Mouse (Mus musculus) CH12.LX (cell line): ENCODE data around the gene Edil3. TPM values are rescaled to one million over a fixed set of nuclear protein-coding genes. Genes with fewer than 3 reads are reported as not detected.

ENCODE experiments used
- DNase-seq: peaks from one replicate; pipeline ENCODE4 v3.0.0-alpha.2; 2013; ENCODE audit errors: extremely low read depth
- H3K27ac ChIP-seq: 2 replicates; pipeline ENCODE4 v1.5.1; 2012; ENCODE audit warnings: low read depth, mild to moderate bottlenecking, control low read depth, moderate library complexity; ENCODE audit not compliant: insufficient read depth
- H3K27me3 ChIP-seq: replicated peaks from 2 replicates; pipeline ENCODE3; 2012; ENCODE audit warnings: inconsistent platforms
- H3K36me3 ChIP-seq, 2 experiments: replicated peaks in 1 of 2; 2 replicates each; pipeline versions ENCODE3 to v1.6.1; 2012; ENCODE audit warnings: inconsistent platforms in 1 of 2, low read length in 1 of 2, mild to moderate bottlenecking in 1 of 2, mixed read lengths in 1 of 2, moderate library complexity in 1 of 2; ENCODE audit not compliant: control insufficient read depth in 1 of 2, insufficient read depth in 1 of 2
- H3K4me1 ChIP-seq, 2 experiments: 2 replicates each; pipeline ENCODE4 v1.6.1; 2012; ENCODE audit warnings: inconsistent platforms in 1 of 2, moderate library complexity in 1 of 2; ENCODE audit not compliant: insufficient read depth in 2 of 2, control insufficient read depth in 1 of 2
- H3K4me2 ChIP-seq: 2 replicates; pipeline ENCODE4 v1.6.1; 2012; ENCODE audit warnings: low read depth, mild to moderate bottlenecking, control low read depth; ENCODE audit not compliant: poor library complexity, insufficient read depth, severe bottlenecking
- H3K4me3 ChIP-seq, 3 experiments: fragments of 150-350 bp in 1 of 3; sonication (generic) in 1 of 3; replicated peaks in 1 of 3; 2 replicates each; pipeline versions ENCODE3 to v1.5.1; 2011 to 2012; ENCODE audit warnings: low read depth in 2 of 3, low read length in 2 of 3, mild to moderate bottlenecking in 2 of 3, moderate library complexity in 2 of 3, control low read depth in 1 of 3, improper control_type of control experiment in 1 of 3, inconsistent platforms in 1 of 3, mixed read lengths in 1 of 3; ENCODE audit not compliant: poor library complexity in 1 of 3
- H3K79me2 ChIP-seq: replicated peaks from 2 replicates; pipeline ENCODE4 v1.6.1; 2012; ENCODE audit warnings: mild to moderate bottlenecking, moderate library complexity; ENCODE audit not compliant: control insufficient read depth, poor library complexity, insufficient read depth, severe bottlenecking; ENCODE audit errors: extremely low read depth
- H3K9ac ChIP-seq: 2 replicates; pipeline ENCODE4 v1.6.1; 2012; ENCODE audit warnings: low read depth, mild to moderate bottlenecking, control low read depth, moderate library complexity; ENCODE audit not compliant: insufficient read depth
- H3K9me3 ChIP-seq: replicated peaks from 2 replicates; pipeline ENCODE3; 2012; ENCODE audit warnings: low read length, inconsistent platforms, mixed read lengths
- BHLHE40 ChIP-seq: IDR thresholded peaks from 2 replicates; pipeline ENCODE4 v1.6.1; 2011; ENCODE audit warnings: mild to moderate bottlenecking, low read depth, low read length, improper control_type of control experiment
- E2F4 ChIP-seq: IDR thresholded peaks from 2 replicates; pipeline ENCODE4 v1.6.1; 2011; ENCODE audit warnings: low read depth, low read length, improper control_type of control experiment; ENCODE audit not compliant: insufficient replicate concordance
- ELF1 ChIP-seq: IDR thresholded peaks from 2 replicates; pipeline ENCODE4 v1.6.1; 2014; ENCODE audit warnings: low read depth, mild to moderate bottlenecking, inconsistent platforms, low read length, improper control_type of control experiment
- ETS1 ChIP-seq: conservative IDR thresholded peaks from 2 replicates; pipeline ENCODE4 v1.6.1; 2012; ENCODE audit warnings: low read depth, mild to moderate bottlenecking, inconsistent platforms, low read length, improper control_type of control experiment, moderate library complexity
- JUN ChIP-seq: IDR thresholded peaks from 2 replicates; pipeline ENCODE4 v1.6.1; 2011; ENCODE audit warnings: low read depth, mild to moderate bottlenecking, low read length, improper control_type of control experiment, moderate library complexity; ENCODE audit not compliant: insufficient read depth
- JUND ChIP-seq: conservative IDR thresholded peaks from 2 replicates; pipeline ENCODE4 v1.6.1; 2011; ENCODE audit warnings: low read depth, low read length, improper control_type of control experiment
- KAT2A ChIP-seq: IDR thresholded peaks from 2 replicates; pipeline ENCODE4 v1.6.1; 2012; ENCODE audit warnings: low read length, improper control_type of control experiment, inconsistent platforms; ENCODE audit not compliant: insufficient replicate concordance
- MAX ChIP-seq: IDR thresholded peaks from 2 replicates; pipeline ENCODE4 v1.6.1; 2011; ENCODE audit warnings: low read length, improper control_type of control experiment
- MAZ ChIP-seq: IDR thresholded peaks from 2 replicates; pipeline ENCODE4 v1.6.1; 2012; ENCODE audit warnings: low read depth, mild to moderate bottlenecking, inconsistent platforms, low read length, improper control_type of control experiment, moderate library complexity
- MYC ChIP-seq: IDR thresholded peaks from 2 replicates; pipeline ENCODE4 v1.6.1; 2011; ENCODE audit warnings: low read depth, mild to moderate bottlenecking, improper control_type of control experiment, low read length
- NELFE ChIP-seq: IDR thresholded peaks from 2 replicates; pipeline ENCODE4 v1.6.1; 2011; ENCODE audit warnings: low read depth, low read length, improper control_type of control experiment
- POLR2A ChIP-seq: IDR thresholded peaks from 2 replicates; pipeline ENCODE4 v1.6.1; 2011; ENCODE audit warnings: low read depth, mild to moderate bottlenecking, improper control_type of control experiment, low read length
- RAD21 ChIP-seq: IDR thresholded peaks from 2 replicates; pipeline ENCODE4 v1.6.1; 2011; ENCODE audit warnings: low read depth, mild to moderate bottlenecking, low read length, improper control_type of control experiment, moderate library complexity
- RCOR1 ChIP-seq: conservative IDR thresholded peaks from 2 replicates; pipeline ENCODE4 v1.6.1; 2012; ENCODE audit warnings: low read depth, mild to moderate bottlenecking, inconsistent platforms, low read length, improper control_type of control experiment
- SIN3A ChIP-seq: IDR thresholded peaks from 2 replicates; pipeline ENCODE4 v1.6.1; 2012; ENCODE audit warnings: low read length, improper control_type of control experiment, inconsistent platforms
- USF1 ChIP-seq: IDR thresholded peaks from 2 replicates; pipeline ENCODE4 v1.6.1; 2014; ENCODE audit warnings: low read depth, mild to moderate bottlenecking, inconsistent platforms, low read length, improper control_type of control experiment
- ZC3H11A ChIP-seq: IDR thresholded peaks from 2 replicates; pipeline ENCODE4 v1.6.1; 2012; ENCODE audit warnings: low read depth, mild to moderate bottlenecking, inconsistent platforms, low read length, improper control_type of control experiment
- ZKSCAN1 ChIP-seq: IDR thresholded peaks from 2 replicates; pipeline ENCODE4 v1.6.1; 2012; ENCODE audit warnings: low read depth, inconsistent platforms, low read length, improper control_type of control experiment, borderline replicate concordance
- dilution Hi-C: fragments of 300-500 bp; cut with MboI; formaldehyde crosslinking; loops from 2 replicates; pipeline ENCODE4 v1.14.3; 2020; ENCODE audit warnings: low sequenced_read_pairs; ENCODE audit not compliant: extremely low pct_unique_long_range_greater_than_20kb, extremely low pct_ligation_motif_present
- in situ Hi-C: fragments of 300-500 bp; cut with MboI; formaldehyde crosslinking; loops from 3 replicates; pipeline ENCODE4 v1.14.3; 2019; ENCODE audit warnings: low sequenced_read_pairs, low pct_ligation_motif_present, low pct_unique_long_range_greater_than_20kb, mixed read lengths
- polyA plus RNA-seq: library from polyadenylated mRNA; unstranded; fragments of >175 nt; gene quantifications from 2 replicates; pipeline ENCODE4 v1.2.1, GENCODE M21; 2012; ENCODE audit warnings: low read depth; ENCODE audit not compliant: insufficient read length
- total RNA-seq, 2 experiments: library from RNA; depleted of rRNA; stranded (reverse); fragments of 300-350 nt in 1 of 2; fragments of >200 nt in 1 of 2; gene quantifications; 2 replicates each; pipeline ENCODE4 v1.2.3; 2012 to 2014

The Edil3 gene
- total and polyA plus RNA-seq, 3 experiments: not detected

GRCm38 (mm10) chr13:89253990-89254642 lies 432.8 kb downstream of the Edil3 start:
- Histone ChIP-seq H3K4me3 (no peak overlapping the region), H3K9me3 (no peaks in the 10 kb centered on the region), H3K27me3 (no peaks in the 10 kb centered on the region), H3K36me3 (no peaks in the 10 kb centered on the region), H3K4me2 (no peak overlapping the region), H3K4me1 (no peaks in the 10 kb centered on the region), H3K9ac (no peak overlapping the region), H3K27ac (no peak overlapping the region), H3K79me2 (no peaks in the 10 kb centered on the region)
- no peak for DNase-seq
- no peak for TF ChIP-seq JUN
- TF ChIP-seq MAX: no peak
- TF ChIP-seq RAD21: no peak
- no peak for TF ChIP-seq ETS1
- no peak for TF ChIP-seq ELF1
- no peak for TF ChIP-seq KAT2A
- TF ChIP-seq JUND: no peak
- TF ChIP-seq ZC3H11A: no peak
- dilution Hi-C loops: no loop called here
- in situ Hi-C loops: no loop called here

GRCm38 (mm10) chr13:89256906-89257305 lies 435.6 kb downstream of the Edil3 start:
- Histone ChIP-seq H3K9me3 (no peaks in the 10 kb centered on the region), H3K36me3 (no peaks in the 10 kb centered on the region), H3K9ac (no peak overlapping the region), H3K27ac (no peak overlapping the region), H3K4me2 (no peak overlapping the region), H3K4me1 (no peaks in the 10 kb centered on the region), H3K4me3 (no peak overlapping the region), H3K79me2 (no peaks in the 10 kb centered on the region), H3K27me3 (no peaks in the 10 kb centered on the region)
- TF ChIP-seq NELFE (no peak), RAD21 (no peak), RCOR1 (no peak), E2F4 (no peak), BHLHE40 (no peak), POLR2A (no peak), ZKSCAN1 (no peak), MYC (no peak), USF1 (no peak), ETS1 (no peak), SIN3A (no peak), MAZ (no peak)
- no peak for DNase-seq
- in situ Hi-C loops (no loop called here), dilution Hi-C loops (no loop called here)
